Mouse (Mus musculus) lung, adult 2 months (tissue): Measurements from ENCODE around the gene Ripor2. TPM values are rescaled to one million over a fixed set of nuclear protein-coding genes. Genes with fewer than 3 reads are reported as not detected.

Source experiments
- DNase-seq: peaks from one replicate; pipeline ENCODE4 v3.0.0; 2022
- H3K4me1 ChIP-seq: fragments of 200-500 bp; 2 replicates; pipeline ENCODE4 v1.6.1; 2011; ENCODE audit warnings: low read length; ENCODE audit not compliant: control insufficient read depth, insufficient read depth
- H3K4me3 ChIP-seq: fragments of 200-500 bp; replicated peaks from 2 replicates; pipeline ENCODE3; 2011; ENCODE audit warnings: low read depth, mild to moderate bottlenecking, control low read depth, low read length; ENCODE audit errors: extremely low read depth
- CTCF ChIP-seq: fragments of 200-500 bp; IDR thresholded peaks from 2 replicates; pipeline ENCODE4 v1.5.1; 2011; ENCODE audit warnings: mild to moderate bottlenecking, low read length, control low read depth; ENCODE audit not compliant: insufficient read depth
- POLR2A ChIP-seq: fragments of 200-500 bp; IDR thresholded peaks from 2 replicates; pipeline ENCODE4 v1.6.1; 2011; ENCODE audit warnings: low read depth, mild to moderate bottlenecking, control low read depth, low read length, borderline replicate concordance; ENCODE audit errors: extremely low read depth
- WGBS: fragments of 180-500 bp; shearing (Covaris S2); methylation state at CpG from one replicate; pipeline ENCODE4 v1.1.7; 2018; 5-methylcytosine and 5-hydroxymethylcytosine counted together
- polyA plus RNA-seq: library from polyadenylated mRNA; depleted of rRNA; stranded (reverse); fragments of >200 nt; gene quantifications from 2 replicates; pipeline ENCODE4 v1.2.3, GENCODE M21; 2012

The Ripor2 gene
- polyA plus RNA-seq, 1 experiment = 8.8 TPM

- H3K4me1 ChIP-seq = peaks cover 7% of the 10 kb centered on the region
- 41% methylated on average over 10 of the region's 10 CpGs for WGBS
- no peak for DNase-seq
- TF ChIP-seq POLR2A (peak; percentile 39; the same call in 1 of the 2 replicates), CTCF (no peak)
- H3K4me3 ChIP-seq = peak overlapping the region; percentile 55
Measured at GRCm38 (mm10) chr13:24613927-24614780, 32.2 kb downstream of the Ripor2 start.

- Histone ChIP-seq H3K4me1 (peaks cover 11% of the 10 kb centered on the region), H3K4me3 (no peak overlapping the region)
- WGBS = 58% methylated on average over 9 of the region's 9 CpGs
- no peak for TF ChIP-seq POLR2A
- TF ChIP-seq CTCF = peak; percentile 74
- DNase-seq = no peak
Measured at GRCm38 (mm10) chr13:24615921-24616565, 34.1 kb downstream of the Ripor2 start.

GRCm38 (mm10) chr13:24616645-24617044 lies 34.7 kb downstream of the Ripor2 start:
- no peak for TF ChIP-seq POLR2A
- H3K4me1 ChIP-seq = peaks cover 11% of the 10 kb centered on the region

GRCm38 (mm10) chr13:24617076-24617798 lies 35.2 kb downstream of the Ripor2 start:
- 45% methylated on average over 6 of the region's 6 CpGs for WGBS
- no peak for DNase-seq
- Histone ChIP-seq H3K4me3 (no peak overlapping the region), H3K4me1 (peaks cover 11% of the 10 kb centered on the region)
- TF ChIP-seq POLR2A (no peak), CTCF (no peak)

More at GRCm38 (mm10) chr13:24616645-24617044, 34.7 kb downstream of the Ripor2 start:
- DNase-seq = no peak
- H3K4me3 ChIP-seq = no peak overlapping the region
- WGBS = 86% methylated on average over 8 of the region's 8 CpGs

- Histone ChIP-seq H3K4me3 (no peak overlapping the region), H3K4me1 (peaks cover 11% of the 10 kb centered on the region)
- no peak for DNase-seq
- TF ChIP-seq POLR2A (no peak), CTCF (no peak)
- WGBS = 55% methylated on average over 2 of the region's 2 CpGs
Measured at GRCm38 (mm10) chr13:24617799-24618130, 35.8 kb downstream of the Ripor2 start.

- TF ChIP-seq POLR2A (no peak), CTCF (no peak)
- Histone ChIP-seq H3K4me1 (peaks cover 7% of the 10 kb centered on the region; the same call in 1 of the 2 replicates), H3K4me3 (no peak overlapping the region)
- WGBS = 61% methylated on average over 1 of the region's 1 CpGs
- DNase-seq = no peak
Measured at GRCm38 (mm10) chr13:24619711-24620110, 37.7 kb downstream of the Ripor2 start.

- 24% methylated on average over 6 of the region's 6 CpGs for WGBS
- H3K4me3 ChIP-seq = no peak overlapping the region
- TF ChIP-seq POLR2A (no peak), CTCF (no peak)
- no peak for DNase-seq
- H3K4me1 ChIP-seq = peaks cover 7% of the 10 kb centered on the region; the same call in 1 of the 2 replicates
Measured at GRCm38 (mm10) chr13:24620439-24620838, 38.5 kb downstream of the Ripor2 start.

GRCm38 (mm10) chr13:24623631-24624030 lies 41.6 kb downstream of the Ripor2 start:
- no peak for DNase-seq
- Histone ChIP-seq H3K4me1 (peaks cover 4% of the 10 kb centered on the region; the same call in 1 of the 2 replicates), H3K4me3 (no peak overlapping the region)
- WGBS = 87% methylated on average over 4 of the region's 4 CpGs
- TF ChIP-seq CTCF (no peak), POLR2A (no peak)

- peaks cover 2% of the 10 kb centered on the region; the same call in 1 of the 2 replicates for H3K4me1 ChIP-seq
- DNase-seq = no peak
- WGBS = 68% methylated on average over 5 of the region's 5 CpGs
- no peak overlapping the region for H3K4me3 ChIP-seq
- TF ChIP-seq POLR2A (no peak), CTCF (no peak)
Measured at GRCm38 (mm10) chr13:24625071-24625470, 43.1 kb downstream of the Ripor2 start.
